Mouse (Mus musculus): ENCODE measurements around the gene Cd3eap. TPM values are rescaled to one million over a fixed set of nuclear protein-coding genes. Genes with fewer than 3 reads are reported as not detected.

The Cd3eap gene
- polyA plus RNA-seq, 1 experiment: 14.6 TPM

DNA sequence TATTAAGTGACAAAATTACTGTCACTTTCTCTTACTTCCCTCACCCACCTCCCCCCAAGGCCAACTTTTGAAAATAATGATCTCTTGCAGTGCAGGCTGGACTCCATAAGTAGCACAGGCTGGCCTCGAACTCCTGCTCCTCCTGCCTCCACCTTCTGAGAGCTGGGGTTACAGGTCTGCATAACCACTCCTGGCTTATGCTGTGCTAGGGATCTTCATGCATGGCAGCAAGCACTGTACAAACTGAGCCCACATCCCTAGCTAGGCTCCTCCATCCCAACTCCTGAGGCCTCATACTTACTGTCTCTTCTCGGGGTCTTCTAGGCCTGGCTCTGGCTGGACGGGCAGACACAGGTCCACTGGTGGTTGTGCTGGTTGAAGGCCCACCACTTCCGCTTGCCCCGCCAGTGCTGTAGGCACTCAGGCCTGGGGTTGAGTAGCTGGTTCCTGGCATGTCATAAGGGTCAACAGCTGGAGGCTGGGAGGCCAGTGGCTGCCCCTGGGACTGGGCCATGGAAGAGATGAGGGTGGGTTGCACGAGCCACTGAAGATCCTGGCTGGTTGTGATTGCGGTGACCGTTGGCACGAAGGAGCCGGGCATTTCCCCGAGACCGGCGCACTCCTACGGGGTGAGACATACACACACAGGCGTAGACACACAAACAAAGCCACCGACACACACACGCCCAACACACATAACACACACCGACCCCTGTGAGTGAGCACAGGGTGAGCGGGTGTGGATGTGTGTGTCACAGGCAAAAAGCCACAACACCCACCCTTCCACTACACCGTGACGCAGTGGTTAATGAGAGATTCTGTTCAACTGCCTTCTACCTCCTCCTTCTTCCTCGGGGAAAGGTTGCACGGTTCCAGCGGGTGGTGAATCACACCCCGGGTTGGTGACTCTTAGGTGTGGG, 52.2 kb downstream of the Cd3eap start:
- Histone ChIP-seq H3K9ac (ENCODE audit: low read depth, poor library complexity, severe bottlenecking) (no peak overlapping the region), H3K9me3 (replicated peaks; ENCODE audit: control insufficient read depth, insufficient read depth, low read length, poor library complexity, severe bottlenecking) (no peaks in the 10 kb centered on the region), H3K27ac (ENCODE audit: insufficient read depth, low read length) (no peak overlapping the region), H3K4me3 (ENCODE audit: low read depth, low read length) (no peak overlapping the region), H3K27me3 (ENCODE audit: control insufficient read depth, insufficient read depth, low read length, poor library complexity, severe bottlenecking) (no peaks in the 10 kb centered on the region), H3K4me1 (ENCODE audit: control insufficient read depth, insufficient read depth, low read length) (peaks cover 1% of the 10 kb centered on the region), H3K36me3 (ENCODE audit: control insufficient read depth, insufficient read depth, low read length, poor library complexity, severe bottlenecking) (no peaks in the 10 kb centered on the region)
- TF ChIP-seq POLR2A (IDR thresholded peaks at IDR 0.05; ENCODE audit: insufficient read depth, low read length): no peak
- no peak for TF ChIP-seq CTCF (IDR thresholded peaks at IDR 0.05; ENCODE audit: low read depth, low read length)
- no peak for TF ChIP-seq EP300 (IDR thresholded peaks at IDR 0.05; ENCODE audit: insufficient read depth, low read depth, low read length)

Other genes starting within 250 kb of the Cd3eap start
- 0.43 and 0.46 TPM in 2 replicates for gene Gm4969, start 241.1 kb downstream of the Cd3eap start, polyA plus RNA-seq (2011; ENCODE audit: insufficient read depth, insufficient read length, low read depth, missing spikeins)
- 4.1 and 4.3 TPM in 2 replicates for gene Fbxo46, start 239.6 kb downstream of the Cd3eap start, polyA plus RNA-seq (2011; ENCODE audit: insufficient read depth, insufficient read length, low read depth, missing spikeins)
- gene Qpctl, start 210.2 kb downstream of the Cd3eap start, polyA plus RNA-seq (2011; ENCODE audit: insufficient read depth, insufficient read length, low read depth, missing spikeins): 4.1 and 4.6 TPM in 2 replicates
- gene Snrpd2, start 209.8 kb downstream of the Cd3eap start, polyA plus RNA-seq (2011; ENCODE audit: insufficient read depth, insufficient read length, low read depth, missing spikeins): 92.9 and 94.6 TPM in 2 replicates
- 1.9 and 3.5 TPM in 2 replicates for gene Gipr, start 193.4 kb downstream of the Cd3eap start, polyA plus RNA-seq (2011; ENCODE audit: insufficient read depth, insufficient read length, low read depth, missing spikeins)
- gene Eml2, start 183.1 kb downstream of the Cd3eap start, polyA plus RNA-seq (2011; ENCODE audit: insufficient read depth, insufficient read length, low read depth, missing spikeins): 63.3 and 64.4 TPM in 2 replicates
- gene Gpr4, start 146.9 kb downstream of the Cd3eap start, polyA plus RNA-seq (2011; ENCODE audit: insufficient read depth, insufficient read length, low read depth, missing spikeins): 3.3 and 5.1 TPM in 2 replicates
- gene Opa3, start 131.1 kb downstream of the Cd3eap start, polyA plus RNA-seq (2011; ENCODE audit: insufficient read depth, insufficient read length, low read depth, missing spikeins): 22.3 and 24.8 TPM in 2 replicates
- gene Vasp, start 87.7 kb downstream of the Cd3eap start, polyA plus RNA-seq (2011; ENCODE audit: insufficient read depth, insufficient read length, low read depth, missing spikeins): 75.7 and 90.0 TPM in 2 replicates
- gene Ppm1n, start 79.4 kb downstream of the Cd3eap start, polyA plus RNA-seq (2011; ENCODE audit: insufficient read depth, insufficient read length, low read depth, missing spikeins): 5.7 and 6.1 TPM in 2 replicates
- 14.3 and 15.3 TPM in 2 replicates for gene Rtn2, start 76.9 kb downstream of the Cd3eap start, polyA plus RNA-seq (2011; ENCODE audit: insufficient read depth, insufficient read length, low read depth, missing spikeins)
- 0.68 and 1.1 TPM in 2 replicates for gene Fosb, start 49.4 kb downstream of the Cd3eap start, polyA plus RNA-seq (2011; ENCODE audit: insufficient read depth, insufficient read length, low read depth, missing spikeins)
- gene Ercc1, start 14.7 kb downstream of the Cd3eap start, polyA plus RNA-seq (2011; ENCODE audit: insufficient read depth, insufficient read length, low read depth, missing spikeins): 38.1 and 43.7 TPM in 2 replicates
- gene Ppp1r13l, start 266 bp upstream of the Cd3eap start, polyA plus RNA-seq (2011; ENCODE audit: insufficient read depth, insufficient read length, low read depth, missing spikeins): 21.9 and 25.5 TPM in 2 replicates
- 22.6 and 28.5 TPM in 2 replicates for gene Ercc2, start 22.5 kb upstream of the Cd3eap start, polyA plus RNA-seq (2011; ENCODE audit: insufficient read depth, insufficient read length, low read depth, missing spikeins)
- gene Klc3, start 44.6 kb upstream of the Cd3eap start, polyA plus RNA-seq (2011; ENCODE audit: insufficient read depth, insufficient read length, low read depth, missing spikeins): 17.6 and 18.7 TPM in 2 replicates
- not detected in 2 replicates for gene Ckm, start 45.3 kb upstream of the Cd3eap start, polyA plus RNA-seq (2011; ENCODE audit: insufficient read depth, insufficient read length, low read depth, missing spikeins)
- 33.1 and 33.3 TPM in 2 replicates for gene Mark4, start 99.3 kb upstream of the Cd3eap start, polyA plus RNA-seq (2011; ENCODE audit: insufficient read depth, insufficient read length, low read depth, missing spikeins)
- 3.0 and 3.8 TPM in 2 replicates for gene Exoc3l2, start 103.8 kb upstream of the Cd3eap start, polyA plus RNA-seq (2011; ENCODE audit: insufficient read depth, insufficient read length, low read depth, missing spikeins)
- 5.7 and 6.9 TPM in 2 replicates for gene Bloc1s3, start 148.9 kb upstream of the Cd3eap start, polyA plus RNA-seq (2011; ENCODE audit: insufficient read depth, insufficient read length, low read depth, missing spikeins)
- 23.5 and 33.6 TPM in 2 replicates for gene Trappc6a, start 148.9 kb upstream of the Cd3eap start, polyA plus RNA-seq (2011; ENCODE audit: insufficient read depth, insufficient read length, low read depth, missing spikeins)
- 0.23 and 0.34 TPM in 2 replicates for gene Nkpd1, start 158.4 kb upstream of the Cd3eap start, polyA plus RNA-seq (2011; ENCODE audit: insufficient read depth, insufficient read length, low read depth, missing spikeins)
- gene Ppp1r37, start 203.6 kb upstream of the Cd3eap start, polyA plus RNA-seq (2011; ENCODE audit: insufficient read depth, insufficient read length, low read depth, missing spikeins): 16.1 and 19.1 TPM in 2 replicates
- gene Zfp296, start 217.8 kb upstream of the Cd3eap start, polyA plus RNA-seq (2011; ENCODE audit: insufficient read depth, insufficient read length, low read depth, missing spikeins): 21.5 and 23.5 TPM in 2 replicates
- gene Gemin7, start 218.1 kb upstream of the Cd3eap start, polyA plus RNA-seq (2011; ENCODE audit: insufficient read depth, insufficient read length, low read depth, missing spikeins): 25.2 and 30.5 TPM in 2 replicates
- gene Clasrp, start 245.0 kb upstream of the Cd3eap start, polyA plus RNA-seq (2011; ENCODE audit: insufficient read depth, insufficient read length, low read depth, missing spikeins): 52.3 and 57.4 TPM in 2 replicates

Measured in ES-Bruce4 (cell line).